Mouse (Mus musculus) heart, postnatal 10 days (tissue): ENCODE data around the gene Sez6. TPM values are rescaled to one million over a fixed set of nuclear protein-coding genes. Genes with fewer than 3 reads are reported as not detected.

Experiments
- DNase-seq, 2 experiments: peaks; one replicate each; pipeline ENCODE4 v3.0.0; 2021
- intact Hi-C: fragments of 180-260 bp; cut with DNase I; formaldehyde crosslinking; loops from one replicate; pipeline ENCODE4 v1.15.1; 2025
- total RNA-seq, 2 experiments: library from RNA; stranded (reverse); gene quantifications; 2 replicates each; pipeline ENCODE4 v1.2.3; 2021

The Sez6 gene
- total RNA-seq, 2 experiments from 2014 or later = 0.22 to 0.64 TPM

- no peak for DNase-seq
- intact Hi-C loops = no loop called here
These were observed 25.9 kb upstream of the Sez6 start for GRCm38 (mm10) chr11:77904707-77905106.

- no peak for DNase-seq
- intact Hi-C loops = no loop called here
These were observed 24.4 kb upstream of the Sez6 start for GRCm38 (mm10) chr11:77906097-77906687.

DNA sequence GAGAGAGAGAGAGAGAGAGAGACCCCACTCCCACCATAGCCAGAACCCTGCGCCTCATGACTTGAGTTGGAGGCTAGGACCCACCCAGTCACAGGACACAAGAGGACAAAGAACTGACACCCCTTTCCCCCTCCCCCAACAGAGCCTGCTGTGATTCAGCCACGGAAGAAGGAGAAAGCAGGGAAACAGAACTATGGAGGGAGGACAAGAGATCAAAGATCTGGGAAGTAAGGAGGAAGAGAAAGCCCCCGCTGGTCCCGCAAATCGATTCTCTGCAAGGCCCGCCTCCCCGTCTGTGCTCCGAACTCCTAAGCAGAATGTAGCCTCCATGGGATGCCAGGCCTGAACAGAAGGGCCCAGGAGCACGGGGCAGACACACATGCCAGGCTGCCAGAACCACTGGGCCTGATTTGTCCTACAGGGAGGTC is 23.8 kb upstream of the Sez6 start:
- intact Hi-C loops = no loop called here
- DNase-seq = no peak

DNA sequence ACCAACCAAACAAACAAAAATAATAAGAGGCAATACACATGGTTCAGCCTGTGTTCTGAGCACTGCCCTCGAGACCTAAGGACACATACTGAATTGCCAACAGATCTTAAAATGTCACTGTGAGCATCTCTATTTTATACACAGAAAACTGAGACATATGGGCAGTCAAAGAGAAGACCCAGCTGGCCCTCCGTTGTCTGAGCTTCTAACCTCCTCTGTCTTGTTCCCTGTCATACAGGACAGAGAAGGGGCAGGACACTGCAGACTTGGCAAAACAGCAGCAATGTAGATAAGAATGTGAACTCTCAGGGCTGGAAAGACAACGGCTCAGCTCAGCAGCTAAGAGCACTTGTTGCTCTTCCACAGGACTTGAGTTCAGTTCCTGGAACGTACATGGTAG is 22.1 kb upstream of the Sez6 start:
- intact Hi-C loops = no loop called here
- no peak for DNase-seq

DNA sequence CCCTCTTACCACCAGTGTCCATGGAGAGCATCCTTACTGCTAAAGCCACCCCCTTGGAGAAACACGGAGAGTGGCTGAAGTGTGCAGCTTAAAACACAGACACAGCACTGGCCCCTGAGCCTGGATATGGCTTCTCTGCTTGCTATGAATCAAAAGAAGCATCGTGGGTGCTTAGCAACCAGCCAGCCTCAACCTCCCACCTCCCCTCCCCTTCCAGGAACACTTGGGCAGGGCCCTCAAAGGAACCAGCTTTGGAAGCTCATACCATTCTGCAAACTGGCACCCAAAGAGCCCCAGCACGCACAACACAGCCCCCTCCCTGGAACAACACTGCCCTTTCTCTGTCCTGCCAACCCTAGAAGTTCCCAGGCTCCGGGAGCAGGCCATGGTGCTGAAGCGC is 21.2 kb upstream of the Sez6 start:
- DNase-seq = no peak
- intact Hi-C loops = no loop called here

- intact Hi-C loops = loop anchor here (5.0 kb wide), 1 partner anchor 48 kb away; no protein-coding TSS in a partner anchor
- DNase-seq = no peak
These were observed 20.8 kb upstream of the Sez6 start for GRCm38 (mm10) chr11:77909776-77910175.

DNA sequence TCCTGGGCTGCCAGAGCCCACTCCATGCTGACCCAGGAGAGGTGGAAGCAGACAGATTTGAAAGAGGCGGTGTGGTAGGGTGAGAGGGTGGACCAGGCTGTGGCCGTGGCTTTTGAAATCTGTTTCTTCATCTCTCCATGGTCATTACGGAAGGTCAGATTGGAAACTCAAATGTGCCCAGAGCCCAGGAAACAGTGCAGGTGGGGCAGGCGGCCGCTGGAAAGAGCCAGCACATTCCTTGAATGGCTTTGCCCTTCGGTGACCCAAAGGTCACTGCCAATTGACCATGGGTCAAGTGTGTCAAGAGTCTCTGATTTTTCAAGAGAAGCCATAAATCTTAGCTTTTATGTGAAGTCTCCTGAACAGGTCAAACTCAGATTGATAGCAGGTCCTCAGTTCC is 17.1 kb upstream of the Sez6 start:
- intact Hi-C loops = loop anchor here (5.0 kb wide), 1 partner anchor 44 kb away; no protein-coding TSS in a partner anchor
- DNase-seq = no peak

DNA sequence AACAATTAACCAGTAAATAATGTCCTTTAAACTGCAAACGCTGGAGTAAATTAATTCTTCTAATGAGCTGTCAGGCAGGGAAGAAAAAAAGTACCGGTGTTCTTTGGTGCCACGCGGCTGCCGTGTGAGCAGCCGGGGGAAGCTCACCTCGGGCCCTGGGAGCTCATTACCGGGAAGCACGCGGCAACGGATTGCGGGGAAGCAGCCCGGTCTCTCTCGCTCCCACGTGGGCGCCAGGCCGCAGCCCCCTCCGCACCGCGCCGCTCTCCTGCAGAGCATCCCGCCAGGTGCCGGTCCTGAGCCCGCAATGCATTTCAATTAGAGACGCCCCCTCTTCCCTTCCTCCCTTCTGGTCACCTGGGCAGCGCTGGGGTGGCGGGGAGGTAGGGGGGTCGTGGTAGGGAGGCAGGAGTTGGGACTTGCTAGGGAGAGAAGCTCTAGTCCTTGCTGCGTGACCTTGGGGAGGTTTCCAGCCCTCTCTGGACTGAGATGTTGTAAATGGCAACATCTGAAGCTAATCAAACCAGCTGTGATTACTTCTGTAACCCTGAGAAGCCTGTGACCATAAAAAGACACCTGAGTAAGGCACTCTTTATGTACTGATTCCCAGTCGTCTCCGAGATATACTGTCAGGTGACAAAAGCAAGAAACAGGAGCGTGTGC is 15.9 kb upstream of the Sez6 start:
- DNase-seq = no peak
- intact Hi-C loops = loop anchor here (5.0 kb wide), 1 partner anchor 43 kb away; no protein-coding TSS in a partner anchor

DNA sequence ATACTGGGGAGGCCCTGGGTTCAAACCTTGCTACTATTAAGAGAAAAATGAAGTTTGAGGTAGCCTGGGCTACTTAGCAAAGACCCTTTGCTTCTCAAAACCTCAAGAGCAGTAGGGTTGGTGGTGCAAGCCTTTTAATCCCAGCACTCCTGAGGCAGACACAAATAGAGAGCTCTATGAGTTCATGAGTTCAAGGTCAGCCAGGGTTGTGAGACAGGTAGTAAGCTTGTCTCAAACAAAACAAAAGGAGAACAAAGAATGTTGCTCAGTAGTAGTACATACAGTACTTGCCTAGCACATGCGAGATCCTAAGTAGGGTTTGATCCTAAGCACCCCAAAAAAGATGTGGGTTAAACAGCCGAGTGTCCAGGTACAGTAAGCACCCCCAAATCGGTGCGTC is 13.9 kb upstream of the Sez6 start:
- intact Hi-C loops = no loop called here
- no peak for DNase-seq

GRCm38 (mm10) chr11:77917166-77917565 is 13.4 kb upstream of the Sez6 start:
- intact Hi-C loops = no loop called here
- DNase-seq = peak in 1 of 2 experiments; percentile 24

- intact Hi-C loops = no loop called here
- DNase-seq = no peak
These were observed 7.3 kb upstream of the Sez6 start for GRCm38 (mm10) chr11:77923285-77923684.

- no peak for DNase-seq
- intact Hi-C loops = no loop called here
These were observed 4.6 kb upstream of the Sez6 start for GRCm38 (mm10) chr11:77925836-77926657.

DNA sequence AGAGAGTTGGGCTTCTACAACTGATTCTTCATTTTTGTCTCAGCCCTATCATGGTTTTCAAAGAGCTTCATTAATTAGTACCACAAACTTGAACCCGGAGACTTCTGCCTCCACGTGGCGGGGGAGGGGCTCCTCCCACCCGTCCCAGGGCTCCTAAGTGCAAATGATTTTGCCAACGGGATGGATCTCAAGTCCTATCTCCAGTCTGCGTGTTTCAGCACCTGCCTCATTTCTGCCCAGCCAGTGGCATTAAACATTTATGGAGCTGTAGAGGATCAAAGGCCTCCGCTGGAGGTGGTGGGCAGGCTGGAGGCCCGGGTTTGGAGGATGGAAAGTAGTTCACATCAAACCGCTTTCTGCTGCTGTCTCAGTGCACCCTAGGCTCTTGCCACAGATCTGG is 3.9 kb upstream of the Sez6 start:
- intact Hi-C loops = no loop called here
- DNase-seq = no peak

DNA sequence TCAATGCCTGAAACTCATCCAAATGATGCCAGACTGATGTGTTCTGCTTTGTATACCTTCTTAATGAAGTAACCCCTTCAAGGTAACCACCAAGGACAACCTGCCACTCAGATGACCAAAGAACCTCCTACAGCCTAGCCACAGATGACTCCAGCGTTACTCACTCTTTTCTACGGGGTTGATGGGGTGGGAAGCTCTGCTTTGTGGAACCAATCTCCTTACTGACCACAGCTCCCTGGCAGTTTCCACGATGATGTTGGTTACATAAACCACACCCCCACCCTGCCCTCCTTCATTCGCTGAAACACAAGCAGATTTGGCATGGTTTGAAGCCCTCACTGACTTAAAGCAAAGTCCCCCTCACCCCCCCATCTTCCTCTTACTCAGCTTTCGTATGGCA is 2.8 kb upstream of the Sez6 start:
- intact Hi-C loops = no loop called here
- no peak for DNase-seq

DNA sequence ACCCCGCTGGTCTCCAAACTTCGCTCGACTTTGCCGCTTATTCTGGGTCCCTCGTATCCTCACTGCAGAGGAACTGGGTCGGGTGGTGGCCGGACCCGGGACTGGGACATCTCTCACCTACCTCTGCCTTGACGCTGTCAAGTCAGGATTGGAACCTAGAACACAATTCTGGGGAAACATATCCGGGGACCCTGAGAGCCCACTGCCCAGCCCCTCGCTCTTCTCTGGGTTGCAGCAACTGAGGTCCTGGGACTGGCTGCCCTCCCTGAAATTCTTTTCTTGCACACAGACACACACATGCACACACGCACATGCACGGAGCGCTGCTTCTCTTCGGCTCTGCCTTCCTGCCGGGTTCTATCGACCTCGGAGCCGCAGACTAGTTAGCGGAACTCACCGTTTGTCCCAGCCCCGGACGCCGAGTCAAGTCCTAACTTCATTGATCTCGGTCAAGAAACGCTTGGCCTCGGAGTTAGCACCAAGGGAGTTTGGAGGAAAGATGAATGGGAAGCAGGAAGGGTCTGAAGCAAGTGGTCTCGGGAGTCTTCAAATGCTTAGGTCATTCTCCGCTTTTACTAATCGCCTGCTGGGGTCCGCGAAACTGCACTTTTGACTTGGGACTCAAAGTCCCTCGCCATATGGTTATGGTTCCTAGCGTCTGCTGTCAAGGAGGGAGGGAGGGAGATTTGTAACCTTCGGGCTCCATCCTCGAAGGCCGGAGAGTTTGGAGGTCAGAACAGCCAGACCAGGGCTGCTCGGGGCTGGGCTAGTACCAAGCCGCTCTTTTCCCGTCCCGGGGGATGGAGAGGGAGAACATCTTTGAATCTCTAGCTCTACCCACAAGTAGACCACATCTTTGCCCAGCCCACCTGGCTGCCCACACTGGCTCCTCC is 1.2 kb downstream of the Sez6 start:
- DNase-seq = no peak
- intact Hi-C loops = no loop called here

DNA sequence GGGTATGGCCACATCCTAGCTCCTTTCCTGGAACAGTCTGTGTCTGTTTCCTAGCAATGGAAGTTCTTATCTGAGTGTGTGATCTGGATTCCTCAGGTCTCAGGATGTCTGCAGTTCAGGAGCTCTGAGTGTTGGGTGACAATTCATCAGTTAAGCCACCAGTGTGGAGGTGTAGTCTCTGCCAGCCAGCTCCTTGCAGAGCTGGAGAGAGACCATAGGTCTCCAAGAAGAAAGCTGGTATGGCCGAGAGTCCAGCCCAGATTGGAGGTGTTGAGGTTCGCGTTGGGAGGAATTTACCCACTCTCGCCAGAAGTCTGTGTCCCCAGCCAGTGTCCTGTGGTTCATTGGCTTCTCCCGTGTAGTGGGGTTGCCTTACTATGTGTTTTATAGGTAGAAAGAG is 2.0 kb downstream of the Sez6 start:
- intact Hi-C loops = no loop called here
- DNase-seq = no peak

DNA sequence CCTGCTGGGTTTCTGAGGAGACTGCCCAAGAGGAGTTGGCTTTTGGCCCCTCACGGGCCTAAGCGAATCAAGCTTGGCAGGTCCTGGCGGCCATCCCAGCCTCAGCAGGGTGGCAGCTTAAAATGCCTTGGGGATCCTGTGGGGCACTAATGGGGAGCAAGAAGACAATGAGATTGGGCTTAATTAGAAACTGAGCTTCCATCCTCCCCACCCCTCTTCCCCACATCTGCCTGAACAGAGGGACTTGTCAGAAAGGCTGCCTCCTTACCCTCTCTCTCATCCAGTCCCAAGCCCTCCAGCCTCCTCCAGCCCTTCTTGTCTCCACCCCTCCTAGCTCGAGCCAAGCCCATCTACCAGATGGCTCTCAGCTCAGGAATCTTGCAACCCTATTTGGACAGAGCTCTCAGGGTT is 3.5 kb downstream of the Sez6 start:
- no peak for DNase-seq
- intact Hi-C loops = no loop called here

DNA sequence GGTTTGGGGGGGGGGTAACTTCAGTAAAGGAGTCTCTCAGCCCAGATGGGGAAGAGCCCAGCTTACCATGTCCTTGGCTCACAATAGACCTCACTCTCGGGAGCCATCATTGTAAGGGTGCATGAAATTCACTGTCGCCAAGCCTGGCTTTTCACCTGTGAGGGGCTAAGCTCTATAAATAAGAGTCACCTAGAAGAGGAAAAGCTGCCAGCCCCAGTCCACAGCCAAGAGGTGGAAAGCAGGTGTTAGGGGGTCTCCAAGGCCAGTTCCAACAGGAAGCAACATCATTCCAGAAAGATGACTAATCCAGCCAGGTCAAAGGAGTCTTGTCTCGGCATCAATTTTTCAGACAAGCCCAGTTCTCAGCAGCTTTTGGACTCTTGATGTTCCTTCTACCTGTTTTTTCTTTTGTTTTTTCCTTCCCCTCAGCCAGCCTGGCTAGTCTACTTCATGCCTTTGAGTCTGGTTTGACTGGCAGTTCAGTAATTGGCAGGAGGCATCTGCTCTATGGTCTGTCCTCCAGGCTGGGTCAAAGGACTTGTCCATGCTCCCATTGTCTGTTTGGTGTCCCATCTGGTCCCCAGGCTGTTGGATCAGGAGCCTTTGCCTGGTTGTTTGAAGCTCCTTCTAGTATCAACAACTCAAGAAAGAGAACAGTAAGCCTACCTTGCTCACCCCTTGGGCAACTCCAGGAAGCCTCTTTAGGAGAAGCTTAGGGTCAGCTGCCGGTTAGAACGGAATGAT is 4.1 kb downstream of the Sez6 start:
- intact Hi-C loops = no loop called here
- no peak for DNase-seq

DNA sequence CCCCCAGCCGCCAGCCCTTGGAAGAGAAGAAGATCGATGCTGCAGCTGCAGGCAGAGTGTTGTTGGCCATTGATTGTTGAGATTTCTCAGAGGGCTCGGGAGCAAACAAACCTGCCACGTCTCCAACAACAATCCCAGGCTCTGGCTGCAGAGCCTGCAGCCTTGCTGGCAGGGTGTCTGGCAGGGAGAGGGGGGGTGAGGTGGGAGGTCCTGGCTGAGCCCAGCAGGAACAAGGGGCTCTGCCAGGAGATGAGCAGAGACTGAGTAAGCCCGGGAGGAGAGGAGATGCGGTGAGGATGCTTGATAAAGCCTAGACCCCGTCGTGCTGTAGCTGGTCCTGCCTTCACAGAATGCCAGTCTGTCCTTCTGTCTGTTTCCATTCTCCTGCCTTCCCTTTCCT is 6.2 kb downstream of the Sez6 start:
- no peak for DNase-seq
- intact Hi-C loops = no loop called here
